Mouse (Mus musculus) CH12.LX (cell line): ENCODE results near the gene En1. TPM values are rescaled to one million over a fixed set of nuclear protein-coding genes. Genes with fewer than 3 reads are reported as not detected.

Source experiments
- DNase-seq: peaks from one replicate; pipeline ENCODE4 v3.0.0-alpha.2; 2013; ENCODE audit errors: extremely low read depth
- H3K27ac ChIP-seq: 2 replicates; pipeline ENCODE4 v1.5.1; 2012; ENCODE audit warnings: low read depth, mild to moderate bottlenecking, control low read depth, moderate library complexity; ENCODE audit not compliant: insufficient read depth
- H3K27me3 ChIP-seq: replicated peaks from 2 replicates; pipeline ENCODE3; 2012; ENCODE audit warnings: inconsistent platforms
- H3K36me3 ChIP-seq, 2 experiments: replicated peaks in 1 of 2; 2 replicates each; pipeline versions ENCODE3 to v1.6.1; 2012; ENCODE audit warnings: inconsistent platforms in 1 of 2, low read length in 1 of 2, mild to moderate bottlenecking in 1 of 2, mixed read lengths in 1 of 2, moderate library complexity in 1 of 2; ENCODE audit not compliant: control insufficient read depth in 1 of 2, insufficient read depth in 1 of 2
- H3K4me1 ChIP-seq, 2 experiments: 2 replicates each; pipeline ENCODE4 v1.6.1; 2012; ENCODE audit warnings: inconsistent platforms in 1 of 2, moderate library complexity in 1 of 2; ENCODE audit not compliant: insufficient read depth in 2 of 2, control insufficient read depth in 1 of 2
- H3K4me2 ChIP-seq: 2 replicates; pipeline ENCODE4 v1.6.1; 2012; ENCODE audit warnings: low read depth, mild to moderate bottlenecking, control low read depth; ENCODE audit not compliant: poor library complexity, insufficient read depth, severe bottlenecking
- H3K4me3 ChIP-seq, 3 experiments: fragments of 150-350 bp in 1 of 3; sonication (generic) in 1 of 3; replicated peaks in 1 of 3; 2 replicates each; pipeline versions ENCODE3 to v1.5.1; 2011 to 2012; ENCODE audit warnings: low read depth in 2 of 3, low read length in 2 of 3, mild to moderate bottlenecking in 2 of 3, moderate library complexity in 2 of 3, control low read depth in 1 of 3, improper control_type of control experiment in 1 of 3, inconsistent platforms in 1 of 3, mixed read lengths in 1 of 3; ENCODE audit not compliant: poor library complexity in 1 of 3
- H3K79me2 ChIP-seq: replicated peaks from 2 replicates; pipeline ENCODE4 v1.6.1; 2012; ENCODE audit warnings: mild to moderate bottlenecking, moderate library complexity; ENCODE audit not compliant: control insufficient read depth, poor library complexity, insufficient read depth, severe bottlenecking; ENCODE audit errors: extremely low read depth
- H3K9ac ChIP-seq: 2 replicates; pipeline ENCODE4 v1.6.1; 2012; ENCODE audit warnings: low read depth, mild to moderate bottlenecking, control low read depth, moderate library complexity; ENCODE audit not compliant: insufficient read depth
- H3K9me3 ChIP-seq: replicated peaks from 2 replicates; pipeline ENCODE3; 2012; ENCODE audit warnings: low read length, inconsistent platforms, mixed read lengths
- CHD1 ChIP-seq: IDR thresholded peaks from 2 replicates; pipeline ENCODE4 v1.6.1; 2012; ENCODE audit warnings: low read depth, low read length, improper control_type of control experiment, inconsistent platforms
- E2F4 ChIP-seq: IDR thresholded peaks from 2 replicates; pipeline ENCODE4 v1.6.1; 2011; ENCODE audit warnings: low read depth, low read length, improper control_type of control experiment; ENCODE audit not compliant: insufficient replicate concordance
- EP300 ChIP-seq: IDR thresholded peaks from 2 replicates; pipeline ENCODE4 v1.6.1; 2011; ENCODE audit warnings: low read length, improper control_type of control experiment
- GABPA ChIP-seq: IDR thresholded peaks from 2 replicates; pipeline ENCODE4 v1.6.1; 2012; ENCODE audit warnings: low read depth, low read length, improper control_type of control experiment, inconsistent platforms; ENCODE audit not compliant: insufficient replicate concordance
- HCFC1 ChIP-seq: IDR thresholded peaks from 2 replicates; pipeline ENCODE4 v1.6.1; 2012; ENCODE audit warnings: low read depth, mild to moderate bottlenecking, inconsistent platforms, low read length, improper control_type of control experiment
- IRF4 ChIP-seq: IDR thresholded peaks from 2 replicates; pipeline ENCODE4 v1.6.1; 2014; ENCODE audit warnings: low read depth, mild to moderate bottlenecking, inconsistent platforms, low read length, improper control_type of control experiment
- JUN ChIP-seq: IDR thresholded peaks from 2 replicates; pipeline ENCODE4 v1.6.1; 2011; ENCODE audit warnings: low read depth, mild to moderate bottlenecking, low read length, improper control_type of control experiment, moderate library complexity; ENCODE audit not compliant: insufficient read depth
- JUND ChIP-seq: conservative IDR thresholded peaks from 2 replicates; pipeline ENCODE4 v1.6.1; 2011; ENCODE audit warnings: low read depth, low read length, improper control_type of control experiment
- KAT2A ChIP-seq: IDR thresholded peaks from 2 replicates; pipeline ENCODE4 v1.6.1; 2012; ENCODE audit warnings: low read length, improper control_type of control experiment, inconsistent platforms; ENCODE audit not compliant: insufficient replicate concordance
- MAX ChIP-seq: IDR thresholded peaks from 2 replicates; pipeline ENCODE4 v1.6.1; 2011; ENCODE audit warnings: low read length, improper control_type of control experiment
- MAZ ChIP-seq: IDR thresholded peaks from 2 replicates; pipeline ENCODE4 v1.6.1; 2012; ENCODE audit warnings: low read depth, mild to moderate bottlenecking, inconsistent platforms, low read length, improper control_type of control experiment, moderate library complexity
- MEF2A ChIP-seq: IDR thresholded peaks from 2 replicates; pipeline ENCODE4 v1.6.1; 2014; ENCODE audit warnings: low read depth, mild to moderate bottlenecking, inconsistent platforms, low read length, improper control_type of control experiment, borderline replicate concordance
- MYC ChIP-seq: IDR thresholded peaks from 2 replicates; pipeline ENCODE4 v1.6.1; 2011; ENCODE audit warnings: low read depth, mild to moderate bottlenecking, improper control_type of control experiment, low read length
- NELFE ChIP-seq: IDR thresholded peaks from 2 replicates; pipeline ENCODE4 v1.6.1; 2011; ENCODE audit warnings: low read depth, low read length, improper control_type of control experiment
- NRF1 ChIP-seq: IDR thresholded peaks from 2 replicates; pipeline ENCODE4 v1.6.1; 2014; ENCODE audit warnings: low read depth, mild to moderate bottlenecking, inconsistent platforms, low read length, improper control_type of control experiment, moderate library complexity
- PAX5 ChIP-seq: IDR thresholded peaks from 2 replicates; pipeline ENCODE4 v1.6.1; 2012; ENCODE audit warnings: low read length, inconsistent platforms, mixed read lengths
- POLR2A ChIP-seq: IDR thresholded peaks from 2 replicates; pipeline ENCODE4 v1.6.1; 2011; ENCODE audit warnings: low read depth, mild to moderate bottlenecking, improper control_type of control experiment, low read length
- POLR2AphosphoS2 ChIP-seq: IDR thresholded peaks from 2 replicates; pipeline ENCODE4 v1.6.1; 2011; ENCODE audit warnings: low read depth, low read length, improper control_type of control experiment
- RAD21 ChIP-seq: IDR thresholded peaks from 2 replicates; pipeline ENCODE4 v1.6.1; 2011; ENCODE audit warnings: low read depth, mild to moderate bottlenecking, low read length, improper control_type of control experiment, moderate library complexity
- SMC3 ChIP-seq: IDR thresholded peaks from 2 replicates; pipeline ENCODE4 v1.6.1; 2011; ENCODE audit warnings: low read depth, low read length, improper control_type of control experiment
- TBP ChIP-seq: conservative IDR thresholded peaks from 2 replicates; pipeline ENCODE4 v1.6.1; 2011; ENCODE audit warnings: low read depth, low read length, improper control_type of control experiment
- USF1 ChIP-seq: IDR thresholded peaks from 2 replicates; pipeline ENCODE4 v1.6.1; 2014; ENCODE audit warnings: low read depth, mild to moderate bottlenecking, inconsistent platforms, low read length, improper control_type of control experiment
- ZC3H11A ChIP-seq: IDR thresholded peaks from 2 replicates; pipeline ENCODE4 v1.6.1; 2012; ENCODE audit warnings: low read depth, mild to moderate bottlenecking, inconsistent platforms, low read length, improper control_type of control experiment
- ZKSCAN1 ChIP-seq: IDR thresholded peaks from 2 replicates; pipeline ENCODE4 v1.6.1; 2012; ENCODE audit warnings: low read depth, inconsistent platforms, low read length, improper control_type of control experiment, borderline replicate concordance
- dilution Hi-C: fragments of 300-500 bp; cut with MboI; formaldehyde crosslinking; loops from 2 replicates; pipeline ENCODE4 v1.14.3; 2020; ENCODE audit warnings: low sequenced_read_pairs; ENCODE audit not compliant: extremely low pct_unique_long_range_greater_than_20kb, extremely low pct_ligation_motif_present
- in situ Hi-C: fragments of 300-500 bp; cut with MboI; formaldehyde crosslinking; loops from 3 replicates; pipeline ENCODE4 v1.14.3; 2019; ENCODE audit warnings: low sequenced_read_pairs, low pct_ligation_motif_present, low pct_unique_long_range_greater_than_20kb, mixed read lengths
- polyA plus RNA-seq: library from polyadenylated mRNA; unstranded; fragments of >175 nt; gene quantifications from 2 replicates; pipeline ENCODE4 v1.2.1, GENCODE M21; 2012; ENCODE audit warnings: low read depth; ENCODE audit not compliant: insufficient read length
- total RNA-seq, 2 experiments: library from RNA; depleted of rRNA; stranded (reverse); fragments of 300-350 nt in 1 of 2; fragments of >200 nt in 1 of 2; gene quantifications; 2 replicates each; pipeline ENCODE4 v1.2.3; 2012 to 2014

Gene En1
- total and polyA plus RNA-seq, 3 experiments: not detected

DNA sequence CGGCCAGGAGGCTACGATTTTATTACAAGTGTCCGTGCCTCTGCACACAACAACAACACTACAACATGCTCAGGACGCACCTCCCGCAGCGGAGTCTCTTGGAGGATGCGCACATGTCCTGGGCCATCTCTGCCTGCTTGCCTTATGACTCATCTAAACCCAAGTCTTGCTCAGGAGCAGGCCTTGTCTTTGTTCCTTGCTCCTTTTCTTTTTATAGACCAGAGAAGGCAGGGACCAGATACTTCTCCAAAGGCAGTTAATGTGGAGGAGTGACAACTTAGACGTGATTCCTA is 2.9 kb downstream of the En1 start:
- TF ChIP-seq SMC3 (no peak), ZKSCAN1 (no peak), TBP (no peak), MEF2A (no peak), PAX5 (no peak), MAZ (no peak), KAT2A (no peak), NRF1 (no peak), JUND (no peak)
- TF ChIP-seq, all 38 proteins: peak for 0
- no peaks in the 10 kb centered on the region for H3K36me3 ChIP-seq
- H3K27me3 ChIP-seq: no peaks in the 10 kb centered on the region
- H3K9me3 ChIP-seq: peaks cover 11% of the 10 kb centered on the region
- no peak for DNase-seq
- no peak overlapping the region for H3K27ac ChIP-seq
- H3K79me2 ChIP-seq: no peaks in the 10 kb centered on the region
- dilution Hi-C loops (no loop called here), in situ Hi-C loops (no loop called here)
- H3K4me3 ChIP-seq: no peak overlapping the region
- H3K9ac ChIP-seq: no peak overlapping the region
- no peak overlapping the region for H3K4me2 ChIP-seq
- H3K4me1 ChIP-seq: no peaks in the 10 kb centered on the region

DNA sequence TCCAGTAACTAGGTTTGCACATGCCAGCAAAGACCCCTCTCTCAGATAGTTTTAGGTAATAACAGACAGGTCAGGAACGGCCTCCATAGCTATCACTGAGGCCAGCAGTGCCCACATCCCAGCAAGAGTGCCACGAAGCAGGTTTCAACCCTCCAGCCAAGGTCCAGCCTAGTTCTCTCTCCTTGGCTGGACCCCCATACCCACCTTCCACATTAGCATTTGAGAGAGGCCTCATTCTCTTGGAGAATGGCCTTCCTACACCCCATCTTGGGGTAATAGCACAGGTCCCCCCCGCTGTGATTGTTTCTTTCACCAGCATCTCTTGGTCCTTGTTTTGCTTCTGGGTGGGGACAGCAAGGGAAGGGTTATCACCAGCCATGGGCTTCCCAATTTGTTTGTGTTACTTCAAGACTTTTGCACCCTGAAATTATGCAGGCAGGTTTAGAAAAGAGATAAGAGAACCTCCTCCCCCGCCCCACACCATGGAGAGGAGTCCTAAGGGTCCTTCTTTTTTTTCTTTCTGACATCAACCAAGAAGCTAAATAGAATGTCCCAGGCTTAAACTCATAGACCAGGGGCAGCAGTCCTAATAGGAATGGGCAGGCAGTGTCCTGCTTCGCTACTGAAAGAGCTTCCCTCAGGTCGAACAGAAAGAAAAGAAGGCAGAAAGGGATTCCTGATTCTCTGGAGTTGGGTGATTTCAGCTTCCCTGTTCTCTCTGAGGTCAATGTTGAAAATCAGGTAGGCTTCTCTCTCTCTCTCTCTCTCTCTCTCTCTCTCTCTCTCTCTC is 3.5 kb downstream of the En1 start:
- dilution Hi-C loops: no loop called here
- H3K9me3 ChIP-seq: peaks cover 11% of the 10 kb centered on the region
- no peaks in the 10 kb centered on the region for H3K79me2 ChIP-seq
- H3K36me3 ChIP-seq: no peaks in the 10 kb centered on the region
- TF ChIP-seq HCFC1: no peak
- TF ChIP-seq POLR2AphosphoS2: no peak
- no peak for TF ChIP-seq MAX
- TF ChIP-seq JUN: no peak
- TF ChIP-seq KAT2A: no peak
- TF ChIP-seq POLR2A: no peak
- no peak for TF ChIP-seq MAZ
- TF ChIP-seq ZKSCAN1: no peak
- TF ChIP-seq EP300: no peak
- no peak for TF ChIP-seq PAX5
- no peak for TF ChIP-seq USF1
- no peak for TF ChIP-seq MYC
- no peak for TF ChIP-seq GABPA
- no peak for TF ChIP-seq CHD1
- TF ChIP-seq ZC3H11A: no peak
- no peak for TF ChIP-seq RAD21
- no peak for TF ChIP-seq NELFE
- TF ChIP-seq IRF4: no peak
- no peak for TF ChIP-seq E2F4
- no peak overlapping the region for H3K27ac ChIP-seq
- no peak overlapping the region for H3K9ac ChIP-seq
- no peak overlapping the region for H3K4me3 ChIP-seq
- H3K4me2 ChIP-seq: no peak overlapping the region
- H3K4me1 ChIP-seq: no peaks in the 10 kb centered on the region
- in situ Hi-C loops: no loop called here
- no peaks in the 10 kb centered on the region for H3K27me3 ChIP-seq
- no peak for DNase-seq
